Mouse (Mus musculus) ES-E14 (cell line): Measurements from ENCODE around the gene Napa.

Experiments
- MAFK ChIP-seq: IDR thresholded peaks from 2 replicates; pipeline ENCODE4 v1.6.1; 2014; ENCODE audit warnings: mild to moderate bottlenecking, low read depth, low read length, inconsistent platforms; ENCODE audit not compliant: insufficient read depth
- ZC3H11A ChIP-seq: IDR thresholded peaks from 2 replicates; pipeline ENCODE4 v1.6.1; 2012; ENCODE audit warnings: low read depth, mild to moderate bottlenecking, inconsistent platforms, low read length, borderline replicate concordance

- no peak for TF ChIP-seq ZC3H11A
- TF ChIP-seq MAFK: no peak
Observed at GRCm38 (mm10) chr7:16051883-16052595, 46.2 kb upstream of the Napa start.
